In the genomic region with DNA sequence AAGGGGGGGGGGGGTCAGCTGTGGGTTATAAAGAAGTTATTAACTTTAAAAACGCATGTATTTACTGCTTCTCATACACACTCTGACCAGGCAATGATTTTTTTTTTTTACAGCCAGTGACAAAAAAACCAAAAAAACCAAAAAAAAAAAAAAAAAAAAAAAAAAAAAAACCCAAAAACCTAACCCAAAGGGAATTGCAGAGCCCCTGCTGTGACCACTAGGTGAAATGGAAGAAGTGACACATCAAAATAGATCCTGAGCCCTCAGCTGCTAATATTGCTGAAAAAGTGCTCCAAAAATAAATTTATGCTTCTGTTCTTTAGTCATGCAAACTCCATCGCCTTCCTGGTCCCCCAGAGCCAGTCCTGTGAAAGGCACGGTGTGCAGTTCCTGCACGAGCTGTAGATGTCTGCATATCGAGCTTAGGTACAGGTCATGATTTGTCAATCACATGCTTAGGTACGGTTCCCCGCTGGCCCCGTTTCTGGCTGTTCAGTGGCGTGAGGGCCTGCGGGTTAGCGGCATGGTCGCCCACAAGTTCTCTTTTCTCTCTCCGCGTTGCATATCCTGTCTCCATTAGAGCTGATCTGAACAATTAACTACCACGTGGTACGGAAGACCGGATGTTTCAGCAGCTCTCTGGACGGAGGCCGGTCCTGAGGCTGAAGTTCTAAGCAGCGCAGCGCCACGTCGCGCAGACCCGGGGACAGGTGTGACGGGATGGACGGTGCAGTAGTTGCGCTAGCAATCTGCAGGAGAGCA, we compare ENCODE assay signal across 12 mouse cellular contexts.
"Had no signal": no experiment of that assay in that cellular context is flagged by ENCODE, and none has a peak within 500 bp of the region (broad histone marks: within the 10 kb centered on the region; RNA-seq: fewer than 3 reads in every experiment).

No protein-coding gene starts in this region.

- H3K4me1 ChIP-seq: limb, embryonic 10.5 days; midbrain, embryonic 10.5 days; midbrain, embryonic 15.5 days; neural tube, embryonic 12.5 days had no signal

- H3K9me3 ChIP-seq: limb, embryonic 10.5 days; liver, embryonic 15.5 days; midbrain, embryonic 10.5 days; midbrain, embryonic 15.5 days; neural tube, embryonic 12.5 days had no signal

- ATAC-seq: lung, postnatal 0 days; midbrain, embryonic 15.5 days had no signal

- H3K4me3 ChIP-seq: left cerebral cortex, adult 2 months; limb, embryonic 10.5 days; liver, embryonic 15.5 days; midbrain, embryonic 10.5 days; midbrain, embryonic 15.5 days; neural tube, embryonic 12.5 days had no signal

- DNase-seq: kidney, postnatal 25 days; lung, adult 2 months; lung, postnatal 36 days; retina, postnatal 1 day; thymus, postnatal 4 days had no signal

- H3K27me3 ChIP-seq: liver, embryonic 15.5 days; midbrain, embryonic 15.5 days; neural tube, embryonic 12.5 days had no signal
